Mouse (Mus musculus) kidney, adult 2 months (tissue): ENCODE results near the gene Myh7.

ENCODE experiments used
- CTCF ChIP-seq: fragments of 200-500 bp; conservative IDR thresholded peaks from 2 replicates; pipeline ENCODE4 v1.5.1; 2011; ENCODE audit warnings: low read depth, mild to moderate bottlenecking, control low read depth, low read length, moderate library complexity, mixed read lengths; ENCODE audit not compliant: insufficient read depth, insufficient read length
- POLR2A ChIP-seq: fragments of 200-500 bp; IDR thresholded peaks from one replicate; pipeline ENCODE4 v1.6.1; 2011; ENCODE audit warnings: low read depth, low read length, control low read depth

- TF ChIP-seq POLR2A (no peak), CTCF (no peak)
These were observed 53.1 kb downstream of the Myh7 start for GRCm38 (mm10) chr14:54941024-54941978.
